Mouse (Mus musculus): ENCODE data around the gene Gm6614. TPM values are rescaled to one million over a fixed set of nuclear protein-coding genes. Genes with fewer than 3 reads are reported as not detected.
"Not testable (repeated sequence)": the region's sequence is repeated elsewhere in the genome, so short reads cannot be mapped to it uniquely, and the experiment has no call there.

Gm6614 gene
- total RNA-seq (2021) = not detected
- polyA plus RNA-seq (2012; rRNA removed) = not detected in 2 replicates
- long read RNA-seq = 0 reads

DNA sequence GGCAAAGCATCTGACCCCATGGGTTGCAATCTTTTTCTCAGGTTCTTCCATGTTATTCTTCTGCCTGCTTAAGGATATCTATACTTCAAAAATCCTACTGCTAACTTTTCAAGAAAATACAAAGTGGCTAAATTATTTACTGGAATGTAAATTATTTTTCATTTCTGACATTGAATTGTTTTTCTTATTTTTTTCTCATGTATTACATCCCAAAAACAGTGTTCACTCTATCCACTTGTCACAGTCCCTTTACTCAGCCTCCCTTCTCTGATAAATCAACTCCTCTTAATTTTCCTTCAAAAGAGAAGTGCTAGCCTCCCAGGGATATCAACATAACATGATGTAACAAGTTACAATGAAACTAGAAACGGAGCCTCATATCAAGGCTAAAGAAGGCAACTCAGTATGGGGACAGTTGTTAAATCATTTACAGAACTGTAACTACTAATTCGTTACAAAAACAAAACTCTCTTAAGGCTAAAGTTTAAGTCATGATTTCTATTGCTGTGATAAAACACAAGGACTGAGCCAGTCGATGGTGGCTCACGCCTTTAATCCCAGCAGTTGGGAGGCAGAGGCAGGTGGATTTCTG is at the start of gene Gm6614:
Gm6614 (minus strand) TSS at position 51 of the 592 bp plus-strand sequence.
- Histone ChIP-seq H3K36me3 (ENCODE audit: control insufficient read depth, insufficient read depth, low read length) (no peaks in the 10 kb centered on the region), H3K9ac (ENCODE audit: low read depth, low read length) (no peak within 1 kb of the TSS), H3K4me3 (no peak within 1 kb of the TSS), H3K27ac (no peak within 1 kb of the TSS), H3K27me3 (ENCODE audit: control insufficient read depth, insufficient read depth, low read length) (no peaks in the 10 kb centered on the region), H3K4me1 (ENCODE audit: control insufficient read depth, insufficient read depth, low read length) (no peaks in the 10 kb centered on the region), H3K79me2 (replicated peaks; ENCODE audit: control insufficient read depth, insufficient read depth, low read length) (no peaks in the 10 kb centered on the region)
- intact Hi-C loops (cut with DNase I) = no loop called here
- TF ChIP-seq EP300 (IDR thresholded peaks at IDR 0.05; ENCODE audit: insufficient read depth, low read depth, low read length) (no peak), POLR2A (IDR thresholded peaks at IDR 0.05; ENCODE audit: insufficient read depth, low read depth, low read length) (no peak)
- 81% methylated on average over 4 of the region's 4 CpGs for WGBS
- DNase-seq = no peak

DNA sequence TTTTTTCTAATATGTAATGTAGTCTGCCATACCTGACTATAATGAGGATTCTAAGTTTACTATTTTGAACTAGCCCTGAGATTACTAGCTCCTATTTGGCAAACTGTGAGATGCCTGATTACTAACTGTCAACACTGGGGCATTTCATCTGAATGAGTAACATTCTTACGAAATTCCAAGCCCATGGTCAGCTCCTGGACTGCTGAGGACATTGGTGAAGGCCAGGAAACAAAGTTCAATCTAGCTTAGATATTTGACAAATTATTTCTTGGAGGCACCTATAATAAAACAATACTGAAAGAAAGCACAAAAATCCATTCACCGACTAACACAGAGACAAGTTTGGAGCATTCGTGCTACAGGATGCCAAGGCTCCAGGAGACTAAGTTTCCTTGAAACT is 47.1 kb upstream of the Gm6614 start:
- H3K27ac ChIP-seq; H3K79me2 ChIP-seq (replicated peaks; ENCODE audit: control insufficient read depth, insufficient read depth, low read length); H3K27me3 ChIP-seq (ENCODE audit: control insufficient read depth, insufficient read depth, low read length); DNase-seq; H3K36me3 ChIP-seq (ENCODE audit: control insufficient read depth, insufficient read depth, low read length); H3K9ac ChIP-seq (ENCODE audit: low read depth, low read length); intact Hi-C loops (cut with DNase I); H3K4me3 ChIP-seq; H3K4me1 ChIP-seq (ENCODE audit: control insufficient read depth, insufficient read depth, low read length): not testable (repeated sequence)
- WGBS = 71% methylated on average over 3 of the region's 3 CpGs

DNA sequence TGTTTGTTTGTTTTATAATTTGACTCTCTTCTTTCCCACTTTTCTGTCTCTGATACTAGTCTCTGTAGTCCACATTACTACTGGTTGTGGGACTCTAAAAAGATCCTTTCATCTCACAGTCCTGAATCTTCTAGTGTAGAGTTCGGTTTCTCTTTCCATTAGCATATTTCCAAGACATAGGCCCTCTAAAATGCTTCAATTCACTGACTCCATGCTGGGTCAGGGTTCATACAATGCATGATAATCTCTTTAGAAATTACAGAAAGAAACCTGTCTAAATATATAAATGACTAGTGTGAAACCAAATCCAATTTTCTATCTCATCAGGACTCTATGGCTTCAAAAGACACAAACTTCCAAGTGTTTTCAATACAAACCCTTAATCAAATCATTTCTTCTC is 36.5 kb upstream of the Gm6614 start:
- H3K9ac ChIP-seq (ENCODE audit: low read depth, low read length) = no peak overlapping the region
- no peaks in the 10 kb centered on the region for H3K36me3 ChIP-seq (ENCODE audit: control insufficient read depth, insufficient read depth, low read length)
- no peak for TF ChIP-seq CTCF (IDR thresholded peaks at IDR 0.05)
- no peak for TF ChIP-seq EP300 (IDR thresholded peaks at IDR 0.05; ENCODE audit: insufficient read depth, low read depth, low read length)
- no peak for TF ChIP-seq POLR2A (IDR thresholded peaks at IDR 0.05; ENCODE audit: insufficient read depth, low read depth, low read length)
- no peaks in the 10 kb centered on the region for H3K79me2 ChIP-seq (replicated peaks; ENCODE audit: control insufficient read depth, insufficient read depth, low read length)
- no peak overlapping the region for H3K27ac ChIP-seq
- intact Hi-C loops (cut with DNase I) = no loop called here
- H3K27me3 ChIP-seq (ENCODE audit: control insufficient read depth, insufficient read depth, low read length) = no peaks in the 10 kb centered on the region
- DNase-seq = no peak
- no peak overlapping the region for H3K4me3 ChIP-seq
- no peaks in the 10 kb centered on the region for H3K4me1 ChIP-seq (ENCODE audit: control insufficient read depth, insufficient read depth, low read length)
- WGBS = 78% methylated on average over 1 of the region's 1 CpGs

DNA sequence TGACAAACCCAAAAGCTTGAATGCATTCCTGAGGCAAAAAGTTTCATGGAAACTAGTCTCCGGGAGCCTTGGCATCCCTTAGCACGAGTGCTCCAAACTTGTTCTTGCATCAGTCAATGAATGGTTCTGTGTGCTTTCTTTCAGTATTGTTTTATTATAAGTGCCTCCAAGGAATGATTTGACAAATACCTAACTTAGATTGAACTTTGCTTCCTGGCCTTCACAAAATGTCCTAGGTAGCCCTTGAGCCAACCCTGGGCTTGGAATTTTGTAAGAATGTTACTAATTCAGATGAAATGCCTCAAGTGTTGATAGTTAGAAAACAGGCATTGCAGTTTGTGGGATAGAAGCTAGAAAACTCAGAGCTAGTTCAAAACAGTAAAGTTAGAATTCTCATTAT is 34.5 kb upstream of the Gm6614 start:
- 84% methylated on average over 2 of the region's 2 CpGs for WGBS
- Histone ChIP-seq H3K9ac (ENCODE audit: low read depth, low read length) (no peak overlapping the region), H3K36me3 (ENCODE audit: control insufficient read depth, insufficient read depth, low read length) (no peaks in the 10 kb centered on the region), H3K27me3 (ENCODE audit: control insufficient read depth, insufficient read depth, low read length) (no peaks in the 10 kb centered on the region), H3K27ac (no peak overlapping the region), H3K79me2 (replicated peaks; ENCODE audit: control insufficient read depth, insufficient read depth, low read length) (no peaks in the 10 kb centered on the region), H3K4me3 (no peak overlapping the region), H3K4me1 (ENCODE audit: control insufficient read depth, insufficient read depth, low read length) (no peaks in the 10 kb centered on the region)
- intact Hi-C loops (cut with DNase I) = no loop called here
- no peak for DNase-seq
- TF ChIP-seq CTCF (IDR thresholded peaks at IDR 0.05) (no peak), EP300 (IDR thresholded peaks at IDR 0.05; ENCODE audit: insufficient read depth, low read depth, low read length) (no peak), POLR2A (IDR thresholded peaks at IDR 0.05; ENCODE audit: insufficient read depth, low read depth, low read length) (no peak)

DNA sequence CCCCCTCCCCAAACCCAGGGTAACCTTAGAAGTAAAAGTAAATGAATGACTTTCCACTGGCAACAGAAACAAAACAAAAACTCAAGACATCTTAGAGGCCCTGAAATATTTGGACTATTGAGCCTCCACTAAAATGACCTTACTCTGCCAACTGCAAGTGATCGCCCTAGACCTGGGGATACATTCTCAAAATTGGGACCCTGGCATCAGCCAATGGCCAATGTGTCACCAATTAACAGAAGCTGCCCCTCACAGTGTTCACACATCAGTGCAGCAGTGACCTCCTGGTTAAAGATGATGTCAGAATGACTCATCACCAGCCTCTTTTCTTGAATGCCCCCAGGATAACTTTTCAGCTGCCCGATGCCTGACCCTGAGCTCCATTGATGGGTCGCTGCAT is 30.7 kb upstream of the Gm6614 start:
- Histone ChIP-seq H3K27ac (no peak overlapping the region), H3K4me3 (no peak overlapping the region), H3K27me3 (ENCODE audit: control insufficient read depth, insufficient read depth, low read length) (no peaks in the 10 kb centered on the region), H3K79me2 (replicated peaks; ENCODE audit: control insufficient read depth, insufficient read depth, low read length) (no peaks in the 10 kb centered on the region), H3K9ac (ENCODE audit: low read depth, low read length) (no peak overlapping the region), H3K4me1 (ENCODE audit: control insufficient read depth, insufficient read depth, low read length) (no peaks in the 10 kb centered on the region), H3K36me3 (ENCODE audit: control insufficient read depth, insufficient read depth, low read length) (no peaks in the 10 kb centered on the region)
- no peak for DNase-seq
- intact Hi-C loops (cut with DNase I) = no loop called here
- WGBS = 82% methylated on average over 3 of the region's 3 CpGs
- TF ChIP-seq EP300 (IDR thresholded peaks at IDR 0.05; ENCODE audit: insufficient read depth, low read depth, low read length) (no peak), POLR2A (IDR thresholded peaks at IDR 0.05; ENCODE audit: insufficient read depth, low read depth, low read length) (no peak), CTCF (IDR thresholded peaks at IDR 0.05) (no peak)

DNA sequence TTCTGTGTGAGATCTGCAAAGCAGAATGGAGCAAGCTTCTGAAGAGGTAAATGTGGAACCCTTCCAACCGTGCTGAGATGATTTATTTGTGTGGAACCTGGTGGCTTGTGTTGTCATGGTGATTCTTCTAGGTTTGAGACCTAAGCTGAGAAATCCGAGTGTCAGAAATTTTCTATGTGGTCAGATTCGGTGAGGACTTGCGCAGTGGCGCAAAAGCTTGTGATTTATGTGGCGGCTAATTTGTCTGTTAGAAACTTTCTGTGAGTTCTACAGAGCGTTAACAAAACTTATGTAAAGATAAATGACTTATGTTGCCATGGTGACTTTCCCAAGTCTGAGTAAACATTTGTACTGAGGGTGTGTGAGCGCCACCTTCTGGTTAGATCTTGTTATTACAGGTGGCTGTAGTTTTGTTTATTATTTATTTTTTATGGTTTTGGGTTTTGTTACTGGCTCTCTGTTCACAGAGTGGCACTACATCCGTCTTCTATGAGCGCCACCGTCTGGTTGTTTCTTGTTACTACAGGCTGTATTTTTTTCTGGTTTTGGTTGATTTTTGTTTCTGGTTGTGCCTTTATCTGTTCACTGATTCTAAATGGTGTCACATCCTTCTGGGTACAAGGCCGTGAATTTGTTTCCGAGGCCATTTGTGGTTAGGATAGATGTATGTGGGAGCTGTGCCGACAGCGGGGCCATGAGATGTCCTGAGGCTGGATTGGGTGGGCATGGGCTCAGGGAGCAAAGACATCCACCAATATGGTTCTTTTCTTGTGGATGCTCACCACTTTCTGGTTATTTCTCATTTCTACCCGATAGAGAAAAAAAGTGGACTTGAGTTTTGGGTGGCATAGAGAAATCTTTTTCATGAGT is 29.3 kb upstream of the Gm6614 start:
- TF ChIP-seq EP300 (IDR thresholded peaks at IDR 0.05; ENCODE audit: insufficient read depth, low read depth, low read length) (no peak), CTCF (IDR thresholded peaks at IDR 0.05) (peak; percentile 77)
- H3K27me3 ChIP-seq (ENCODE audit: control insufficient read depth, insufficient read depth, low read length) = no peaks in the 10 kb centered on the region
- no peaks in the 10 kb centered on the region for H3K36me3 ChIP-seq (ENCODE audit: control insufficient read depth, insufficient read depth, low read length)
- 54% methylated on average over 16 of the region's 16 CpGs for WGBS
- no peaks in the 10 kb centered on the region for H3K4me1 ChIP-seq (ENCODE audit: control insufficient read depth, insufficient read depth, low read length)
- DNase-seq = peak in 1 of 2 experiments; percentile 2
- H3K27ac ChIP-seq = no peak overlapping the region
- H3K4me3 ChIP-seq = no peak overlapping the region
- H3K9ac ChIP-seq (ENCODE audit: low read depth, low read length) = no peak overlapping the region
- H3K79me2 ChIP-seq (replicated peaks; ENCODE audit: control insufficient read depth, insufficient read depth, low read length) = no peaks in the 10 kb centered on the region
- intact Hi-C loops (cut with DNase I) = no loop called here

Data from heart, adult 2 months (tissue).